Mouse (Mus musculus): ENCODE results near the gene Arpc4. TPM values are rescaled to one million over a fixed set of nuclear protein-coding genes. Genes with fewer than 3 reads are reported as not detected.

Gene Arpc4
- total and polyA plus RNA-seq, 2 experiments from 2014 or later, result 129 to 203 TPM

DNA sequence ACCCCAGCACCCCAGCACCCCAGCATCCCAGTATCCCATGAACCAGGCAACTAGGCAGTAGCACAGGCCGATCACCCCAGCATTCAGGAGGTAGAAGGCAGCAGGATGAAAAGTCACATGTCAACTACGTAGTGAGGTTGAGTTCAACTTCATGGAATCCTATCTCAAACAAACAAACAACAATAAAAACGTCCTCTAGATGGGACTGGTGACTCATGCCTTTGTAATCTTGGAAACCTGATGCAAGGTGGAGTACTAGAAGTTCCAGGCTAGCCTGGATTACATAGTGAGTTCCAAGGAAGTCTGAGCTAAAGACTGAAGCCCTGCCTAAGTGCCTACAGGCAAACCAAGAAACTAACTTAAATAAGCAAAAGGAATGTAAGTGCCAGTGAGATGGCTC, 52.9 kb downstream of the Arpc4 start:
- no peaks in the 10 kb centered on the region for H3K4me1 ChIP-seq (ENCODE audit: control insufficient read depth, insufficient read depth)
- WGBS, result 49% methylated on average over 3 of the region's 3 CpGs
- no peak overlapping the region for H3K9ac ChIP-seq (replicated peaks; ENCODE audit: low read depth, low read length)
- no peak overlapping the region for H3K4me3 ChIP-seq (ENCODE audit: low read depth, low read length)
- H3K36me3 ChIP-seq (replicated peaks; ENCODE audit: control insufficient read depth, insufficient read depth, low read length), result no peaks in the 10 kb centered on the region
- ATAC-seq (ENCODE audit: insufficient read depth, low read depth) (no peak), DNase-seq (ENCODE audit: low spot score) (no peak)
- H3K27ac ChIP-seq (ENCODE audit: low read depth), result no peak overlapping the region
- no peak overlapping the region for H3K4me2 ChIP-seq (ENCODE audit: low read depth, low read length)
- H3K9me3 ChIP-seq (replicated peaks; ENCODE audit: control insufficient read depth, low read length), result no peaks in the 10 kb centered on the region
- no peaks in the 10 kb centered on the region for H3K27me3 ChIP-seq (ENCODE audit: control insufficient read depth, insufficient read depth, low read length)
- TF ChIP-seq EP300 (IDR thresholded peaks at IDR 0.05; ENCODE audit: low read depth) (no peak), CTCF (IDR thresholded peaks at IDR 0.05; ENCODE audit: low read depth) (no peak)

DNA sequence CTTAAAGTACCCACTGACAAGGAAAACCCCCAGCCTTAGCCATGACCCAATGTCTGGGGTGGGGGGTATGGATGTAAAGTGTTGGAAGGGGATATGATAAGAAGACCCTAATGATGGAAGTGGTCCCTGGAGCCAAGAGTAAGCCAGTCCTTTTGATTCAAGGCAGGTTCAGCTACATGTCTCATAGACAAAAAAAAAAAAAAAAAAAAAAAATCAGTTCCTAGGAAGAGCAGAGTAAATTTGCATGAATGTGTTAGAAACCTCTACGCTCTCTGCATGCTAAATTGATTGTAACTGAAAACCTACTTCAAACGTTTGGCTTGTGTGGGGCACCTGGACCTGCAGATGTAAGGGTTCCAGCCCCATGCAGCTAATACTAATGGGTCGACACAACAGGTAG, 53.9 kb downstream of the Arpc4 start:
- Histone ChIP-seq H3K9ac (replicated peaks; ENCODE audit: low read depth, low read length) (no peak overlapping the region), H3K27me3 (ENCODE audit: control insufficient read depth, insufficient read depth, low read length) (no peaks in the 10 kb centered on the region), H3K4me1 (ENCODE audit: control insufficient read depth, insufficient read depth) (no peaks in the 10 kb centered on the region), H3K27ac (ENCODE audit: low read depth) (no peak overlapping the region), H3K36me3 (replicated peaks; ENCODE audit: control insufficient read depth, insufficient read depth, low read length) (no peaks in the 10 kb centered on the region), H3K4me2 (ENCODE audit: low read depth, low read length) (no peak overlapping the region), H3K4me3 (ENCODE audit: low read depth, low read length) (no peak overlapping the region), H3K9me3 (replicated peaks; ENCODE audit: control insufficient read depth, low read length) (no peaks in the 10 kb centered on the region)
- WGBS, result 60% methylated on average over 3 of the region's 3 CpGs
- ATAC-seq (ENCODE audit: insufficient read depth, low read depth), result no peak
- DNase-seq (ENCODE audit: low spot score), result no peak
- TF ChIP-seq CTCF (IDR thresholded peaks at IDR 0.05; ENCODE audit: low read depth) (no peak), EP300 (IDR thresholded peaks at IDR 0.05; ENCODE audit: low read depth) (no peak)

DNA sequence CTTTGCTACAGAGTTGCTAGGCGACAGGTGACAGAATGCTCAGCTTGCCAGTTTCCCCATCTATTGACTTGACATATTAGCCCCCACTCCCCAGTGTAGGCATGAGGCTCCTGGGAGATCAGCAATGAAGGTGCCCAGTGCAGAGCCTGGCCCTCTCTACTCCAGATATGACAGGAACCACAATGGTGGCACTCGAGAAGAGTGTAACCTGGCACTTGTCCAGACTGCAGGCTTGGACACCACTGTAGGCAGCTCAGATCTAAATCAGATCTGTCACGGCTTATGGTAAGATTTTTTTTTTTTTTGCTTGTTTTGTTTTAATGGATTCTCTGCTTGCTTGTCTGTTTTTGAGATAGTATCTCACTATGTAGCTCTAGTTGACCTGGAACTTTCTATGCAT, 55.7 kb downstream of the Arpc4 start:
- H3K9me3 ChIP-seq (replicated peaks; ENCODE audit: control insufficient read depth, low read length), result no peaks in the 10 kb centered on the region
- no peaks in the 10 kb centered on the region for H3K4me1 ChIP-seq (ENCODE audit: control insufficient read depth, insufficient read depth)
- H3K9ac ChIP-seq (replicated peaks; ENCODE audit: low read depth, low read length), result no peak overlapping the region
- 51% methylated on average over 3 of the region's 3 CpGs for WGBS
- H3K27ac ChIP-seq (ENCODE audit: low read depth), result no peak overlapping the region
- TF ChIP-seq EP300 (IDR thresholded peaks at IDR 0.05; ENCODE audit: low read depth) (no peak), CTCF (IDR thresholded peaks at IDR 0.05; ENCODE audit: low read depth) (no peak)
- ATAC-seq (ENCODE audit: insufficient read depth, low read depth), result no peak
- H3K4me2 ChIP-seq (ENCODE audit: low read depth, low read length), result no peak overlapping the region
- no peaks in the 10 kb centered on the region for H3K36me3 ChIP-seq (replicated peaks; ENCODE audit: control insufficient read depth, insufficient read depth, low read length)
- no peaks in the 10 kb centered on the region for H3K27me3 ChIP-seq (ENCODE audit: control insufficient read depth, insufficient read depth, low read length)
- H3K4me3 ChIP-seq (ENCODE audit: low read depth, low read length), result no peak overlapping the region
- no peak for DNase-seq (ENCODE audit: low spot score)

DNA sequence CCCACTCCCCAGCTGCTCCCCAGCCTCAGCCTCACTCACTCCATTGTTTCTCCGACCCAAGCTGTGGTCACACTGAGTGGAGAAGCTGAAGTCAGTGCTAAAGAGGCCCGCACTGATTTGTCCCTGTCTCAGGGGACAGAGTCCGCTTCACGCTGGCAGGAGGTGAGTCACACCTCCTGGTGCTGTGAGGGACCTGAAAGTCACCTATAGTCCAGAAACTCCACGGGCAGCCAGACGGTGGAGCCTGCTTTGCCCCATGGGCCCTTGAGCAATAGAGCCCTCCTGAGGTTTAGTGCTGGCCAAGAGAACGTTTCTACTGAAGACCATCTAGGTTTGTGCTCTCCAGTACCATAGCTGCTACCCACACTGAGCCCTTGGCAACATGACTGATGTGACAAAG, 56.8 kb downstream of the Arpc4 start:
- Histone ChIP-seq H3K27me3 (ENCODE audit: control insufficient read depth, insufficient read depth, low read length) (no peaks in the 10 kb centered on the region), H3K4me2 (ENCODE audit: low read depth, low read length) (no peak overlapping the region), H3K36me3 (replicated peaks; ENCODE audit: control insufficient read depth, insufficient read depth, low read length) (no peaks in the 10 kb centered on the region), H3K4me3 (ENCODE audit: low read depth, low read length) (no peak overlapping the region), H3K9ac (replicated peaks; ENCODE audit: low read depth, low read length) (no peak overlapping the region), H3K4me1 (ENCODE audit: control insufficient read depth, insufficient read depth) (no peaks in the 10 kb centered on the region), H3K27ac (ENCODE audit: low read depth) (no peak overlapping the region), H3K9me3 (replicated peaks; ENCODE audit: control insufficient read depth, low read length) (no peaks in the 10 kb centered on the region)
- WGBS, result 60% methylated on average over 7 of the region's 7 CpGs
- no peak for DNase-seq (ENCODE audit: low spot score)
- TF ChIP-seq CTCF (IDR thresholded peaks at IDR 0.05; ENCODE audit: low read depth) (no peak), EP300 (IDR thresholded peaks at IDR 0.05; ENCODE audit: low read depth) (no peak)
- ATAC-seq (ENCODE audit: insufficient read depth, low read depth), result no peak

DNA sequence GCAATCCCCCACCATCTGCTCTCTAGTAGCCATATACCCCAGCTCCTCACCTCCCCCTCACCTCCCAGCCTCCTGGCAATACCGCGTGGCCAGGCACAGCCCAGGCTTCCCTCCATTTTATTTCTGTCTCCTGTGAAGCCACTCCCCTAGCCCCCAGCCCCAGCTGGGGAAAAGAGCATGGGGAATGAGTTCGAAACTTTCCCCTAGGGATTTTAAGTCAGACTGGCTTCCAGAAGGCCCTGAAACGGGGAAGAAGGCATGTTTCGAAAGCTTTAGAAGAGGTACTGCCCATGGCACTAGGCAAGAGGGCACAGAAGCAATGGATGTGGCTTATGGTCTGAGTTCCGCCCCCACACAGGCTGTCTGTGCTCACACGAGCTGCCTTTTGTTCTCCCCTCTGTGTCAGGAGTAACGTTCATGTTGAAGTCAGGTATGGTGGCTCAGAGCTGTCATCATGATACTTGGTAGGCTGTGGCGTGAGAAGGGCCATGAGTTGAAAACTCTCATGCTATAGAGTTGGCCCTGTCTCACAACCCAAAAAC, 57.8 kb downstream of the Arpc4 start, which contains the start of gene Cidec:
Cidec (minus strand) TSS at position 97 of the 542 bp plus-strand sequence.
- Histone ChIP-seq H3K9me3 (replicated peaks; ENCODE audit: control insufficient read depth, low read length) (no peaks in the 10 kb centered on the region), H3K4me1 (ENCODE audit: control insufficient read depth, insufficient read depth) (no peaks in the 10 kb centered on the region), H3K4me3 (ENCODE audit: low read depth, low read length) (no peak within 1 kb of the TSS), H3K27ac (ENCODE audit: low read depth) (no peak within 1 kb of the TSS), H3K36me3 (replicated peaks; ENCODE audit: control insufficient read depth, insufficient read depth, low read length) (no peaks in the 10 kb centered on the region), H3K27me3 (ENCODE audit: control insufficient read depth, insufficient read depth, low read length) (no peaks in the 10 kb centered on the region), H3K9ac (replicated peaks; ENCODE audit: low read depth, low read length) (no peak within 1 kb of the TSS), H3K4me2 (ENCODE audit: low read depth, low read length) (no peak within 1 kb of the TSS)
- ATAC-seq (ENCODE audit: insufficient read depth, low read depth) (no peak), DNase-seq (ENCODE audit: low spot score) (no peak)
- TF ChIP-seq EP300 (IDR thresholded peaks at IDR 0.05; ENCODE audit: low read depth) (no peak), CTCF (IDR thresholded peaks at IDR 0.05; ENCODE audit: low read depth) (no peak)
- WGBS, result 67% methylated on average over 9 of the region's 9 CpGs

DNA sequence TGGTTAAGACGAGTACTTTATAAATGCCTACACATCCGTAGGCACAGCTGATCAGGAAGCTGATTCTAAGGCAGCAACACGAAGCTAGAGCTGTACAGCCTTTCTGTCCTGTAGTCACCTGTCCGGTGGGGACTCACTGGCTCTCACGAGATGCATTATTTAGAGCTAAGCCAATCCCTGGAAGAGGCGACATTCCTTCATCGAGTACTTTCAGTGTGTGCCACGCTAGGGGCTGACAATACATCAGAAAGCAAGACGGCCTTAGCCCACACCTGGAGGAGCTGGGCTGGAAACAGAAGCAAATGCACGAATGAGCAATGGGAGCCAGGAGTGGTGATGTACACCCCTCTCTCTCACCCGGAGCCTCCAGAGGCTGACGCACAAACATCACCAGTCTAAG, 59.2 kb downstream of the Arpc4 start:
- H3K36me3 ChIP-seq (replicated peaks; ENCODE audit: control insufficient read depth, insufficient read depth, low read length), result no peaks in the 10 kb centered on the region
- no peak overlapping the region for H3K4me2 ChIP-seq (ENCODE audit: low read depth, low read length)
- H3K4me1 ChIP-seq (ENCODE audit: control insufficient read depth, insufficient read depth), result no peaks in the 10 kb centered on the region
- TF ChIP-seq CTCF (IDR thresholded peaks at IDR 0.05; ENCODE audit: low read depth) (no peak), EP300 (IDR thresholded peaks at IDR 0.05; ENCODE audit: low read depth) (no peak)
- no peak overlapping the region for H3K4me3 ChIP-seq (ENCODE audit: low read depth, low read length)
- no peaks in the 10 kb centered on the region for H3K27me3 ChIP-seq (ENCODE audit: control insufficient read depth, insufficient read depth, low read length)
- no peak overlapping the region for H3K9ac ChIP-seq (replicated peaks; ENCODE audit: low read depth, low read length)
- 64% methylated on average over 12 of the region's 12 CpGs for WGBS
- no peak for ATAC-seq (ENCODE audit: insufficient read depth, low read depth)
- H3K27ac ChIP-seq (ENCODE audit: low read depth), result no peak overlapping the region
- no peak for DNase-seq (ENCODE audit: low spot score)
- H3K9me3 ChIP-seq (replicated peaks; ENCODE audit: control insufficient read depth, low read length), result no peaks in the 10 kb centered on the region

Measured in heart, postnatal 0 days (tissue).